Mouse (Mus musculus) intestine, embryonic 14.5 days (tissue): ENCODE measurements around the gene Gimap9. TPM values are rescaled to one million over a fixed set of nuclear protein-coding genes. Genes with fewer than 3 reads are reported as not detected.

Experiments
- ATAC-seq: fragments of 200-750 bp; cut with Nextera tagmentation; replicated peaks from 2 replicates; pipeline ENCODE4 v1.8.0; 2017; ENCODE audit warnings: low read depth, moderate number of reproducible peaks, moderate TSS enrichment, moderate library complexity; ENCODE audit not compliant: low FRiP score, low TSS enrichment
- DNase-seq: peaks from one replicate; pipeline ENCODE4 v3.0.0-alpha.2; 2018; ENCODE audit warnings: low spot score
- H3K27ac ChIP-seq: fragments of 300-500 bp; sonication (generic); 2 replicates; pipeline ENCODE4 v1.5.1; 2014; ENCODE audit warnings: low read depth, mild to moderate bottlenecking, control low read depth
- H3K27me3 ChIP-seq: fragments of 300-500 bp; sonication (generic); replicated peaks from 2 replicates; pipeline ENCODE4 v1.6.1; 2014; ENCODE audit warnings: low read length, control low read depth; ENCODE audit not compliant: control insufficient read depth, insufficient read depth
- H3K36me3 ChIP-seq: fragments of 300-500 bp; sonication (generic); 2 replicates; pipeline ENCODE4 v1.6.1; 2014; ENCODE audit warnings: low read length, control low read depth; ENCODE audit not compliant: control insufficient read depth, insufficient read depth
- H3K4me1 ChIP-seq: fragments of 300-500 bp; sonication (generic); replicated peaks from 2 replicates; pipeline ENCODE4 v1.6.1; 2014; ENCODE audit warnings: low read length, control low read depth, mixed read lengths; ENCODE audit not compliant: control insufficient read depth, insufficient read depth
- H3K4me2 ChIP-seq: fragments of 300-500 bp; sonication (generic); 2 replicates; pipeline ENCODE4 v1.6.1; 2014; ENCODE audit warnings: low read length
- H3K4me3 ChIP-seq: fragments of 300-500 bp; sonication (generic); 2 replicates; pipeline ENCODE4 v1.5.1; 2014; ENCODE audit warnings: low read depth, low read length, control low read depth, mixed read lengths
- H3K9ac ChIP-seq: fragments of 300-500 bp; sonication (generic); 2 replicates; pipeline ENCODE4 v1.6.1; 2014; ENCODE audit warnings: mild to moderate bottlenecking, low read length
- H3K9me3 ChIP-seq: fragments of 300-500 bp; sonication (generic); 2 replicates; pipeline ENCODE4 v1.6.1; 2016; ENCODE audit warnings: low read length, control low read depth; ENCODE audit not compliant: control insufficient read depth
- WGBS: fragments of 180-500 bp; shearing (Covaris S2); extraction: QIAGEN DNeasy Blood & Tissue Kit; methylation state at CpG from one replicate; pipeline ENCODE4 v1.1.7; 2014; 5-methylcytosine and 5-hydroxymethylcytosine counted together
- polyA plus RNA-seq: library from polyadenylated mRNA; unstranded; fragments of >200 nt; fragmentation: Nextera tagmentation; extraction: Ambion mirVana; gene quantifications from 2 replicates; pipeline ENCODE4 v1.2.1, GENCODE M21; 2014

Gene Gimap9
- polyA plus RNA-seq, 1 experiment from 2014 or later, result 14.1 TPM

DNA sequence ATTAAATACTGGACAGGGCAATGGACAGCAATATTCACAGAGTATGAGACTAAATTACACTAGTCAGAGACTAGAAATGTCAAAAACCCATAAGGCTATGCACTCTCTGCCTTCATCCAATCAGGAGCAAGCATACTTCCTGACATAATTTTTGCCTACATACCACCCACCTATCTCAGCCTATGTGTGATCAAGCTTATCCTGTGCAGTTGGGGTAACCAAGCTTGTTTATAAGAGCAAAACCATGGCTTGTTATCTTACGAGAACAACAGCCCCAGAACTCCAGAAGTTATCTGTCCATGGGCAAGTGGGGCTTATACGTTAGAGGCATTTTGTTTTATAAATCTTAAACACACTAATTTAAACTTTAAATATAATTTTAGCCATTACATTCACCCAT is 40.8 kb upstream of the Gimap9 start:
- Histone ChIP-seq H3K4me2 (no peak overlapping the region), H3K9me3 (no peaks in the 10 kb centered on the region), H3K4me3 (no peak overlapping the region), H3K36me3 (no peaks in the 10 kb centered on the region), H3K9ac (no peak overlapping the region), H3K27me3 (no peaks in the 10 kb centered on the region), H3K27ac (no peak overlapping the region), H3K4me1 (no peaks in the 10 kb centered on the region)
- DNase-seq, result no peak
- 78% methylated on average over 2 of the region's 2 CpGs for WGBS
- ATAC-seq, result no peak

DNA sequence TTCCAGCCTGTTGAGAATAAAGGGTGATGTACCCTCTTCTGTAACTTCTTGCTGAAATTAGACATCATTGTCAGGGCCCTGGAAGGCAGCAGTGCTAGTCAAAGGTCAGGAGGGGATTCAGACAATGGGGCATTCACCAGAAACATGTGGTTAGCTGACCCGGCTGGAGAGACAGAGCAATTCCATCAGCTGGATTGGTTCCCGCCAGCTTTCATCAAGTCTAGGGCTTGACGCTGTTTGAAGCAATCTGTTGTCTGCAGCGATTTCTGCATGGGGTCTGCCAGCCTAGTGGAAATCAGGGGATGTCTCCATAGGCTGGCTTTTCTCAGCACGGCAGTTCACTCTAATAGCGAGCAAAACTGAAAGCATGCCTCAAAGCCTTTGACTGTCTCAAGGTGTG is 39.4 kb upstream of the Gimap9 start:
- peak; percentile 23 for DNase-seq

DNA sequence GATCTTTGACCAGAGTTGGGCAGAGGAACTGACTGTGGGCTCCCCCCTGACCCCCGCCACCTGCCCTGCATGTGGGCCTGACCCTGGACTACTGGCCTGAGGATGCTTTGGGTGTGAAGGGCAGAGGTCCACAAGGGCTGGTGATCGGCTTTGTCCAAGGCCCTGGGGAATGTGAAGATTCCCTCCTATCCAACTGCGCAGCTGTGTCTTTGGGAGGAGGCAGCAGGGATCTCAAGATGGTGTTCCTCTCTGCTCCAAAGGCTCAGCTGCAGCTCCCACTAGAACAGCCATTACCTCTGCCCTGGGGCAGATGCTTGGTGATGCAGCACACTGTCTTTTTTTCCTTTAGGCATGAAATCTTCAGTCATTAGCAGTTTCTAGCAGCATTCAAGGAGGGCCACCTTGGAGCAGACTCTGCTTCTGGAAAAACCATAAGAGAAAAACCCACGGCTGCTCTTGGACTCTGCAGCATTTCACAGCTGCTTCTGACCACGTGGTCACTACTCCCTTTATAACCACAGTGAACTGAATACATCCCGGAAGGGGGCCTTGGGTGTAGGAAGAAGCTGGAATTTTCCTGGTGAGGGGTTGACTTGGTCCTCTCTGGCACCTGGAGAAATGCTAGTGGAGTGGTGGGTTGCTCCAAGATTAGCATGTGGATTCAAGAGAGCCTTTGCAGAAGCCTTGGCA is 38.0 kb upstream of the Gimap9 start:
- DNase-seq (no peak), ATAC-seq (no peak)
- no peak overlapping the region for H3K4me2 ChIP-seq
- H3K4me1 ChIP-seq, result no peaks in the 10 kb centered on the region
- H3K9ac ChIP-seq, result no peak overlapping the region
- WGBS, result 67% methylated on average over 6 of the region's 6 CpGs
- no peaks in the 10 kb centered on the region for H3K9me3 ChIP-seq
- H3K36me3 ChIP-seq, result no peaks in the 10 kb centered on the region
- H3K27me3 ChIP-seq, result no peaks in the 10 kb centered on the region
- H3K27ac ChIP-seq, result no peak overlapping the region
- H3K4me3 ChIP-seq, result no peak overlapping the region

More for the DNA sequence above, 39.4 kb upstream of the Gimap9 start:
- Histone ChIP-seq H3K27ac (no peak overlapping the region), H3K4me2 (no peak overlapping the region), H3K9me3 (no peaks in the 10 kb centered on the region), H3K4me3 (no peak overlapping the region), H3K9ac (no peak overlapping the region), H3K36me3 (no peaks in the 10 kb centered on the region), H3K27me3 (no peaks in the 10 kb centered on the region), H3K4me1 (no peaks in the 10 kb centered on the region)
- WGBS, result 60% methylated on average over 6 of the region's 6 CpGs
- ATAC-seq, result no peak

DNA sequence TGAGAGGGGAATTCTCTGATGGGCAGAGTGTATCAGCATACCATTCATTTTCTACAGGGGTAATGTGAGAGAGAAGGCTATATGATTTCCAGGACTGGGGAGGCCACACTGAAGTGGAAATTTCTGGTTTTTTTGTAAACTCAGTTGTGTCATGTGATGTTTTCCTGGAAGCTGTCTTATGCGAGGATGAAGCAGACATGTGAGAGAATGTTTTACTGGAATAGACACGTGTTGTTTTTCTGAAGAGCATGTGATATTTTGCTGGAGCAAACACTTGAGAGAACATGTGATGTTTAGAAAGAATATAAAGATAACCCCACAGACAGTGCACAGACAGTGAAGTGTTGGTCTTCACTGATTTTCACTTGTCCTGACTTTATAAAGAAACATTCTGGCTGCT is 37.4 kb upstream of the Gimap9 start:
- Histone ChIP-seq H3K27me3 (no peaks in the 10 kb centered on the region), H3K4me1 (no peaks in the 10 kb centered on the region), H3K36me3 (no peaks in the 10 kb centered on the region), H3K9ac (no peak overlapping the region), H3K4me3 (no peak overlapping the region), H3K9me3 (no peaks in the 10 kb centered on the region), H3K4me2 (no peak overlapping the region), H3K27ac (no peak overlapping the region)
- WGBS, result 70% methylated on average over 2 of the region's 2 CpGs
- ATAC-seq (no peak), DNase-seq (no peak)

DNA sequence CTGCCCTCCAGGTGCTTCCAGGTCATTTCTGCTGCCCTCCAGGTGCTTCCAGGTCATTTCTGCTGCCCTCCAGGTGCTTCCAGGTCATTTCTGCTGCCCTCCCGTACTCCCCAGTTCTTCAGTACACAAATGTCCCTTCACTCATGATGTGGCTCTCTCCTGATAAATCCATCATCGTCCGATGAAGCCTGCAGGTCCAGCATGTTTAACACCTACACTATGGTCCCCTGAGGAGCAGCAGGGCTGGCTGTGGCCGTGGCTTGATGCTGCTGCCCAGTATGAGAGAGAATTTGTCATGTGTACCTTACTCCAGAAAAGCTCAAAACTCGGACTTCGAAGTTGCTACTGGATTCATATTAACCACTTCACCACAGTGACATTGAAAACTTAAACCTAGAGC is 34.5 kb upstream of the Gimap9 start:
- Histone ChIP-seq H3K9me3 (no peaks in the 10 kb centered on the region), H3K36me3 (no peaks in the 10 kb centered on the region), H3K27ac (no peak overlapping the region), H3K27me3 (no peaks in the 10 kb centered on the region), H3K4me1 (no peaks in the 10 kb centered on the region), H3K9ac (no peak overlapping the region), H3K4me2 (no peak overlapping the region), H3K4me3 (no peak overlapping the region)
- ATAC-seq (no peak), DNase-seq (no peak)
- WGBS, result 68% methylated on average over 6 of the region's 6 CpGs

DNA sequence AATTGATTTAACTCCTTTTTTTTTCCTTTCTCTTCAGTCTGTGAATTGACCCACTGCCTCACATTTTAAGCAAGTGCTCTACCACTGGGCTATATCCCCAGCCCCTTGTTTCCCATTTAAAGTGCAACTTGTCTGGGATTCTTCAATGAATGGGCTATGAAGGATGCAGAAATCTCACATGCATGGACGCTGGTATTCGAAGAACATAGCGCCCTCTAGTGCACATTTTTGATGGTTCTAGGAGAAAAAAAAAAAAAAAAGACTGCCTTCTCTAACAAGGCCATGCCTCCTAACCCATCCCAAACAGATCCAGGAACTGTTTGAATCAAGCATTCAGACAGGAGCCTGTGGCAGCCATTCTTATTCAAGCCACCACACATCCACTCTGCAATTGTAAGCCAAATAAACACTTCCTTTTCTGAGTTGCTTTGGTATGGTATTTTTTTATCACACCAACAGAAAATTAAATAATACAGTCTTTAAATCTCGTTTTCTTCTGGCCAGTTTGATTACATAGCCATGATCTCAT is 33.1 kb upstream of the Gimap9 start:
- WGBS, result 22% methylated on average over 4 of the region's 4 CpGs
- Histone ChIP-seq H3K9ac (no peak overlapping the region), H3K27ac (no peak overlapping the region), H3K36me3 (no peaks in the 10 kb centered on the region), H3K9me3 (no peaks in the 10 kb centered on the region), H3K4me2 (no peak overlapping the region), H3K4me3 (no peak overlapping the region), H3K4me1 (0 out of 2 replicates have a peak, but pooled peaks cover 3% of the 10 kb centered on the region), H3K27me3 (no peaks in the 10 kb centered on the region)
- DNase-seq (no peak), ATAC-seq (0 out of 2 replicates have a peak, but pooled peaks have one; percentile 20)

DNA sequence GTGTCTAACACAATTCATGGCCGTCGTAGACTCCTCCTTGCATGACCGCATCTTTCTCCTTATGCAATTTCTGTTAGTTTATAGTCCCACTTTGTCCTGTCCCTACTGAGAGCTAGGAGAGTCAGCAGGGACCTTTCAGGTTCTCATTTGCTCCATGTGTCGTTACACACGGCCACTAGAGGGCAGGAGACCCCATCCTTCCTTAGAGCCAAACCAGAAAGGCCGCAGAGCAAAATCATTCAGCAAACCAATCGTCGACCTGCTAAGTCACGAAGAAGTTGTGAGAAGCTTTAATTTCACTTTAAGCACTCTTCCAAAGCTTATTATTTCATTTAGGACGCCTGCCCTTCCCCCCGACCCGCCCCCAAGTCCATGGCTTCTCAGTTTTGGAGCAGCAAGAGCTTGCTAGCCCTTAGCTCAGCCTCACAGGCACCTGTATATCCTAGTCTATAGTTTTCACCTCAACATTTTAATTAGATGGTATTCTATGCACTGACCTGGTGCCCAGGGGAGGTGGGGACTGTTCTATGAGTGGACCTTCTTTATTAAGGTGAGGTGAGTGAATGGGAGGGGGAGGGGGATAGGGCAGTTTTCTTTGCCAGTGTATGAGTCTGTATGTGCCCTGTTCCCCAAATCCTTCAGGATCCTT is 30.1 kb upstream of the Gimap9 start:
- H3K4me2 ChIP-seq, result no peak overlapping the region
- DNase-seq, result peak; percentile 79
- no peak overlapping the region for H3K9ac ChIP-seq
- no peaks in the 10 kb centered on the region for H3K27me3 ChIP-seq
- WGBS, result 11% methylated on average over 12 of the region's 12 CpGs
- H3K4me1 ChIP-seq, result 0 out of 2 replicates have a peak, but pooled peaks cover 3% of the 10 kb centered on the region
- no peak overlapping the region for H3K27ac ChIP-seq
- H3K9me3 ChIP-seq, result no peaks in the 10 kb centered on the region
- H3K4me3 ChIP-seq, result no peak overlapping the region
- H3K36me3 ChIP-seq, result no peaks in the 10 kb centered on the region
- ATAC-seq, result no peak

DNA sequence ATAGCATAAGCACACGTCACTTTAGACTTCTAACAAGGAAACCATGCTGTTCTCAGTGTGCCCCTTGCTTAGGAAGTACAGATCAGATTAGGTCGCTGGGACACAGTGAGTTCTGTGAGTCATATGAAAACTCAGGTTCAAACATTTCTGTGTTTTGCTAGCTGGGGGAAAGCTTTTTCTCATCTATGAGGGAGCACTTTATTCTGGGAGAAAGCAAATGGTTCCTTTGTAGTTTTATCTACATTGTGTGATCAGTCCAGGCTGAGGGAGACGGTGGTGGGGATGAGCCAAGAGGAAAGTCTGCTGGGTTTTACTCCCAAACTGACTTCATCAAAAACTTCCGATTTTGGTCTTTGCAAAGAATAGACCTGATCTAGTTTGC is 29.6 kb upstream of the Gimap9 start:
- DNase-seq (peak; percentile 28), ATAC-seq (no peak)
- Histone ChIP-seq H3K27ac (no peak overlapping the region), H3K9ac (no peak overlapping the region), H3K36me3 (no peaks in the 10 kb centered on the region), H3K9me3 (no peaks in the 10 kb centered on the region), H3K27me3 (no peaks in the 10 kb centered on the region), H3K4me1 (0 out of 2 replicates have a peak, but pooled peaks cover 3% of the 10 kb centered on the region), H3K4me3 (no peak overlapping the region), H3K4me2 (no peak overlapping the region)
- WGBS, result 82% methylated on average over 4 of the region's 4 CpGs
